In genomic region chr15:38363522-38363921, GRCm38 (mm10) we compare ENCODE assay signal across 23 mouse cellular contexts.
"Had no signal": no experiment of that assay in that cellular context is flagged by ENCODE, and none has a peak within 500 bp of the region (broad histone marks: within the 10 kb centered on the region; RNA-seq: fewer than 3 reads in every experiment).

No protein-coding gene starts in this region.

- H3K9me3 ChIP-seq: kidney, embryonic 15.5 days; liver, embryonic 15.5 days; lung, embryonic 15.5 days; midbrain, embryonic 13.5 days; stomach, embryonic 15.5 days had no signal

- ATAC-seq: liver, embryonic 12.5 days; midbrain, embryonic 13.5 days; midbrain, embryonic 16.5 days had no signal

- H3K9ac ChIP-seq: kidney, embryonic 15.5 days; liver, embryonic 12.5 days; liver, embryonic 15.5 days; lung, embryonic 15.5 days; midbrain, embryonic 13.5 days; stomach, embryonic 15.5 days had no signal

- H3K27ac ChIP-seq: kidney, embryonic 15.5 days; left cerebral cortex, adult 2 months; liver, embryonic 12.5 days; liver, embryonic 15.5 days; lung, embryonic 15.5 days; midbrain, embryonic 10.5 days; midbrain, embryonic 13.5 days; stomach, embryonic 15.5 days had no signal

- H3K4me2 ChIP-seq: kidney, embryonic 15.5 days; liver, embryonic 12.5 days; liver, embryonic 15.5 days; lung, embryonic 15.5 days; midbrain, embryonic 13.5 days; stomach, embryonic 15.5 days had no signal

- DNase-seq: kidney, adult 8-10 months; kidney, postnatal 10 days; kidney, postnatal 36 days; layer of hippocampus, postnatal 36 days; liver; lung, adult 18-20 months; lung, postnatal 10 days; lung, postnatal 36 days; right cerebral cortex, adult 18-20 months; right cerebral cortex, postnatal 14 days; right cerebral cortex, postnatal 4 days; spleen, adult 18-20 months; thymus, postnatal 25 days had no signal

- H3K4me3 ChIP-seq: kidney, embryonic 15.5 days; left cerebral cortex, adult 2 months; liver, embryonic 12.5 days; liver, embryonic 15.5 days; lung, embryonic 15.5 days; megakaryocyte, embryonic 14.5 days; midbrain, embryonic 10.5 days; midbrain, embryonic 13.5 days; stomach, embryonic 15.5 days had no signal

- H3K27me3 ChIP-seq: kidney, embryonic 15.5 days; lung, embryonic 15.5 days; midbrain, embryonic 13.5 days; stomach, embryonic 15.5 days had no signal

- H3K4me1 ChIP-seq: kidney, embryonic 15.5 days; liver, embryonic 12.5 days; liver, embryonic 15.5 days; lung, embryonic 15.5 days; midbrain, embryonic 10.5 days; midbrain, embryonic 13.5 days; stomach, embryonic 15.5 days had no signal

- H3K36me3 ChIP-seq: kidney, embryonic 15.5 days; liver, embryonic 12.5 days; liver, embryonic 15.5 days; lung, embryonic 15.5 days; midbrain, embryonic 10.5 days; midbrain, embryonic 13.5 days; stomach, embryonic 15.5 days had no signal
